Mouse (Mus musculus): ENCODE data around the gene Efna4. TPM values are rescaled to one million over a fixed set of nuclear protein-coding genes. Genes with fewer than 3 reads are reported as not detected.

The Efna4 gene
- polyA plus RNA-seq, 1 experiment, result 13.3 TPM

GRCm38 (mm10) chr3:89383651-89384255 lies 45.9 kb upstream of the Efna4 start:
- TF ChIP-seq USF1 (IDR thresholded peaks at IDR 0.05; ENCODE audit: low read depth), result no peak
- no peak for TF ChIP-seq FOSL1 (IDR thresholded peaks at IDR 0.05; ENCODE audit: insufficient read depth, low read length, poor library complexity, severe bottlenecking)
- no peak for TF ChIP-seq CEBPB (IDR thresholded peaks at IDR 0.05; ENCODE audit: low read depth)
- TF ChIP-seq MYOD1 (IDR thresholded peaks at IDR 0.05; ENCODE audit: control insufficient read depth, insufficient read length, low read depth), result no peak
- no peak for TF ChIP-seq CTCF (IDR thresholded peaks at IDR 0.05; ENCODE audit: control insufficient read depth, insufficient read depth, insufficient read length)
- no peak for TF ChIP-seq MAX (IDR thresholded peaks at IDR 0.05)
- TF ChIP-seq MYOG (IDR thresholded peaks at IDR 0.05; ENCODE audit: control insufficient read depth, extremely low read depth, insufficient read length), result no peak
- peaks cover 2% of the 10 kb centered on the region for H3K79me3 ChIP-seq (ENCODE audit: low read depth)
- H3K4me3 ChIP-seq (ENCODE audit: insufficient read depth, poor library complexity, severe bottlenecking), result no peak overlapping the region
- no peaks in the 10 kb centered on the region for H3K27me3 ChIP-seq (ENCODE audit: control insufficient read depth, insufficient read depth, insufficient read length)
- H3ac ChIP-seq (ENCODE audit: control insufficient read depth, insufficient read length, low read depth), result no peak overlapping the region
- peaks cover 37% of the 10 kb centered on the region for H3K79me2 ChIP-seq (ENCODE audit: control insufficient read depth, insufficient read depth)
- peaks cover 14% of the 10 kb centered on the region for H3K36me3 ChIP-seq (ENCODE audit: control insufficient read depth, insufficient read depth)

GRCm38 (mm10) chr3:89382950-89383349 lies 45.1 kb upstream of the Efna4 start:
- TF ChIP-seq FOSL1 (IDR thresholded peaks at IDR 0.05; ENCODE audit: insufficient read depth, low read length, poor library complexity, severe bottlenecking) (no peak), USF1 (IDR thresholded peaks at IDR 0.05; ENCODE audit: low read depth) (no peak), CEBPB (IDR thresholded peaks at IDR 0.05; ENCODE audit: low read depth) (no peak), MYOD1 (IDR thresholded peaks at IDR 0.05; ENCODE audit: control insufficient read depth, insufficient read length, low read depth) (no peak), MYOG (IDR thresholded peaks at IDR 0.05; ENCODE audit: control insufficient read depth, extremely low read depth, insufficient read length) (no peak)
- Histone ChIP-seq H3K36me3 (ENCODE audit: control insufficient read depth, insufficient read depth) (peaks cover 15% of the 10 kb centered on the region), H3ac (ENCODE audit: control insufficient read depth, insufficient read length, low read depth) (no peak overlapping the region), H3K79me3 (ENCODE audit: low read depth) (peaks cover 2% of the 10 kb centered on the region), H3K4me3 (ENCODE audit: insufficient read depth, poor library complexity, severe bottlenecking) (no peak overlapping the region), H3K27me3 (ENCODE audit: control insufficient read depth, insufficient read depth, insufficient read length) (no peaks in the 10 kb centered on the region), H3K79me2 (ENCODE audit: control insufficient read depth, insufficient read depth) (peaks cover 30% of the 10 kb centered on the region)

- TF ChIP-seq CEBPB (IDR thresholded peaks at IDR 0.05; ENCODE audit: low read depth) (no peak), FOSL1 (IDR thresholded peaks at IDR 0.05; ENCODE audit: insufficient read depth, low read length, poor library complexity, severe bottlenecking) (no peak), MYOD1 (IDR thresholded peaks at IDR 0.05; ENCODE audit: control insufficient read depth, insufficient read length, low read depth) (no peak), MAX (IDR thresholded peaks at IDR 0.05) (no peak), MYOG (IDR thresholded peaks at IDR 0.05; ENCODE audit: control insufficient read depth, extremely low read depth, insufficient read length) (no peak), CTCF (IDR thresholded peaks at IDR 0.05; ENCODE audit: control insufficient read depth, insufficient read depth, insufficient read length) (no peak), USF1 (IDR thresholded peaks at IDR 0.05; ENCODE audit: low read depth) (no peak)
- Histone ChIP-seq H3K27me3 (ENCODE audit: control insufficient read depth, insufficient read depth, insufficient read length) (no peaks in the 10 kb centered on the region), H3K79me2 (ENCODE audit: control insufficient read depth, insufficient read depth) (peaks cover 24% of the 10 kb centered on the region), H3K79me3 (ENCODE audit: low read depth) (peaks cover 2% of the 10 kb centered on the region), H3ac (ENCODE audit: control insufficient read depth, insufficient read length, low read depth) (no peak overlapping the region), H3K4me3 (ENCODE audit: insufficient read depth, poor library complexity, severe bottlenecking) (no peak overlapping the region), H3K36me3 (ENCODE audit: control insufficient read depth, insufficient read depth) (peaks cover 15% of the 10 kb centered on the region)
Measured at GRCm38 (mm10) chr3:89382033-89382882, 44.4 kb upstream of the Efna4 start.

- H3K27me3 ChIP-seq (ENCODE audit: control insufficient read depth, insufficient read depth, insufficient read length), result no peaks in the 10 kb centered on the region
- H3K36me3 ChIP-seq (ENCODE audit: control insufficient read depth, insufficient read depth), result peaks cover 15% of the 10 kb centered on the region
- peaks cover 20% of the 10 kb centered on the region for H3K79me2 ChIP-seq (ENCODE audit: control insufficient read depth, insufficient read depth)
- no peak overlapping the region for H3ac ChIP-seq (ENCODE audit: control insufficient read depth, insufficient read length, low read depth)
- peaks cover 2% of the 10 kb centered on the region for H3K79me3 ChIP-seq (ENCODE audit: low read depth)
- no peak overlapping the region for H3K4me3 ChIP-seq (ENCODE audit: insufficient read depth, poor library complexity, severe bottlenecking)
- TF ChIP-seq CEBPB (IDR thresholded peaks at IDR 0.05; ENCODE audit: low read depth) (no peak), USF1 (IDR thresholded peaks at IDR 0.05; ENCODE audit: low read depth) (no peak)
Measured at GRCm38 (mm10) chr3:89381233-89381632, 43.4 kb upstream of the Efna4 start.

GRCm38 (mm10) chr3:89380711-89381110 lies 42.9 kb upstream of the Efna4 start:
- Histone ChIP-seq H3K27me3 (ENCODE audit: control insufficient read depth, insufficient read depth, insufficient read length) (no peaks in the 10 kb centered on the region), H3K79me3 (ENCODE audit: low read depth) (peaks cover 2% of the 10 kb centered on the region), H3K79me2 (ENCODE audit: control insufficient read depth, insufficient read depth) (peaks cover 20% of the 10 kb centered on the region), H3K4me3 (ENCODE audit: insufficient read depth, poor library complexity, severe bottlenecking) (no peak overlapping the region), H3K36me3 (ENCODE audit: control insufficient read depth, insufficient read depth) (peaks cover 15% of the 10 kb centered on the region), H3ac (ENCODE audit: control insufficient read depth, insufficient read length, low read depth) (no peak overlapping the region)
- TF ChIP-seq CEBPB (IDR thresholded peaks at IDR 0.05; ENCODE audit: low read depth) (no peak), MAX (IDR thresholded peaks at IDR 0.05) (no peak), MYOG (IDR thresholded peaks at IDR 0.05; ENCODE audit: control insufficient read depth, extremely low read depth, insufficient read length) (no peak), FOSL1 (IDR thresholded peaks at IDR 0.05; ENCODE audit: insufficient read depth, low read length, poor library complexity, severe bottlenecking) (no peak)

- peaks cover 20% of the 10 kb centered on the region for H3K79me2 ChIP-seq (ENCODE audit: control insufficient read depth, insufficient read depth)
Measured at GRCm38 (mm10) chr3:89380291-89380690, 42.5 kb upstream of the Efna4 start.

More at GRCm38 (mm10) chr3:89380291-89380690, 42.5 kb upstream of the Efna4 start:
- Histone ChIP-seq H3K79me3 (ENCODE audit: low read depth) (peaks cover 2% of the 10 kb centered on the region), H3K36me3 (ENCODE audit: control insufficient read depth, insufficient read depth) (peaks cover 15% of the 10 kb centered on the region), H3ac (ENCODE audit: control insufficient read depth, insufficient read length, low read depth) (no peak overlapping the region), H3K27me3 (ENCODE audit: control insufficient read depth, insufficient read depth, insufficient read length) (no peaks in the 10 kb centered on the region), H3K4me3 (ENCODE audit: insufficient read depth, poor library complexity, severe bottlenecking) (no peak overlapping the region)
- TF ChIP-seq FOSL1 (IDR thresholded peaks at IDR 0.05; ENCODE audit: insufficient read depth, low read length, poor library complexity, severe bottlenecking) (no peak), CEBPB (IDR thresholded peaks at IDR 0.05; ENCODE audit: low read depth) (no peak), MYOG (IDR thresholded peaks at IDR 0.05; ENCODE audit: control insufficient read depth, extremely low read depth, insufficient read length) (no peak)

All from C2C12 (cell line).